Mouse (Mus musculus) limb, embryonic 12.5 days (tissue): Measurements from ENCODE around the gene Ly6g6e. TPM values are rescaled to one million over a fixed set of nuclear protein-coding genes. Genes with fewer than 3 reads are reported as not detected.
A peak's percentile ranks its signal among the peaks of the same experiment; 100 is the strongest.

ENCODE experiments used
- ATAC-seq: fragments of 200-750 bp; cut with Nextera tagmentation; 2 replicates; pipeline ENCODE4 v1.8.0; 2017; ENCODE audit warnings: low read depth, moderate TSS enrichment; ENCODE audit not compliant: insufficient number of reproducible peaks, insufficient read depth, low FRiP score, low TSS enrichment
- H3K27ac ChIP-seq: fragments of 300-500 bp; sonication (generic); 2 replicates; pipeline ENCODE4 v1.5.1; 2016; ENCODE audit warnings: mild to moderate bottlenecking, moderate library complexity
- H3K27me3 ChIP-seq: fragments of 300-500 bp; sonication (generic); 2 replicates; pipeline ENCODE4 v1.6.1; 2016; ENCODE audit warnings: mild to moderate bottlenecking, moderate library complexity
- H3K36me3 ChIP-seq: fragments of 300-500 bp; sonication (generic); 2 replicates; pipeline ENCODE4 v1.6.1; 2016; ENCODE audit warnings: mild to moderate bottlenecking, moderate library complexity
- H3K4me1 ChIP-seq: fragments of 300-500 bp; sonication (generic); replicated peaks from 2 replicates; pipeline ENCODE4 v1.6.1; 2016
- H3K4me2 ChIP-seq: fragments of 300-500 bp; sonication (generic); 2 replicates; pipeline ENCODE4 v1.6.1; 2016; ENCODE audit warnings: mild to moderate bottlenecking, moderate library complexity
- H3K4me3 ChIP-seq: fragments of 300-500 bp; sonication (generic); replicated peaks from 2 replicates; pipeline ENCODE4 v1.5.1; 2016; ENCODE audit warnings: mild to moderate bottlenecking
- H3K9ac ChIP-seq: fragments of 300-500 bp; sonication (generic); replicated peaks from 2 replicates; pipeline ENCODE4 v1.6.1; 2016; ENCODE audit warnings: mild to moderate bottlenecking, moderate library complexity
- H3K9me3 ChIP-seq: fragments of 300-500 bp; sonication (generic); 2 replicates; pipeline ENCODE4 v1.6.1; 2016; ENCODE audit warnings: mild to moderate bottlenecking, moderate library complexity
- WGBS: fragments of 180-500 bp; shearing (Covaris S2); methylation state at CpG from one replicate; pipeline ENCODE4 v1.1.7; 2016; 5-methylcytosine and 5-hydroxymethylcytosine counted together
- polyA plus RNA-seq: library from polyadenylated mRNA; unstranded; fragments of >200 nt; fragmentation: Nextera tagmentation; extraction: Ambion mirVana; gene quantifications from 2 replicates; pipeline ENCODE4 v1.2.1, GENCODE M21; 2016

The Ly6g6e gene
- polyA plus RNA-seq, 1 experiment from 2014 or later = 2.5 TPM

- Histone ChIP-seq H3K4me2 (no peak overlapping the region), H3K27me3 (peaks cover 22% of the 10 kb centered on the region), H3K9me3 (no peaks in the 10 kb centered on the region), H3K4me3 (no peak overlapping the region), H3K27ac (no peak overlapping the region), H3K9ac (no peak overlapping the region; the same call in 1 of the 2 replicates), H3K36me3 (no peaks in the 10 kb centered on the region), H3K4me1 (peaks cover 21% of the 10 kb centered on the region)
- 38% methylated on average over 6 of the region's 6 CpGs for WGBS
- no peak for ATAC-seq
Observed at GRCm38 (mm10) chr17:35080248-35080647, 3.5 kb downstream of the Ly6g6e start.

GRCm38 (mm10) chr17:35080710-35081109 lies 4.0 kb downstream of the Ly6g6e start:
- ATAC-seq = no peak
- Histone ChIP-seq H3K9ac (no peak overlapping the region), H3K36me3 (no peaks in the 10 kb centered on the region), H3K4me1 (peaks cover 21% of the 10 kb centered on the region), H3K27ac (no peak overlapping the region), H3K4me3 (no peak overlapping the region), H3K27me3 (peaks cover 22% of the 10 kb centered on the region), H3K9me3 (no peaks in the 10 kb centered on the region), H3K4me2 (no peak overlapping the region)
- WGBS = 85% methylated on average over 4 of the region's 4 CpGs

GRCm38 (mm10) chr17:35082841-35083576 lies 6.3 kb downstream of the Ly6g6e start:
- 79% methylated on average over 16 of the region's 16 CpGs for WGBS
- H3K27ac ChIP-seq = no peak overlapping the region
- ATAC-seq = no peak
- no peaks in the 10 kb centered on the region for H3K9me3 ChIP-seq
- no peak overlapping the region for H3K9ac ChIP-seq
- H3K36me3 ChIP-seq = no peaks in the 10 kb centered on the region
- H3K4me1 ChIP-seq = peaks cover 3% of the 10 kb centered on the region; the same call in 1 of the 2 replicates
- no peak overlapping the region for H3K4me2 ChIP-seq
- H3K27me3 ChIP-seq = peaks cover 15% of the 10 kb centered on the region
- H3K4me3 ChIP-seq = no peak overlapping the region

- no peak for ATAC-seq
- WGBS = 70% methylated on average over 3 of the region's 3 CpGs
- Histone ChIP-seq H3K9me3 (no peaks in the 10 kb centered on the region), H3K36me3 (no peaks in the 10 kb centered on the region), H3K4me3 (no peak overlapping the region), H3K27ac (no peak overlapping the region), H3K9ac (no peak overlapping the region), H3K4me2 (no peak overlapping the region), H3K27me3 (peaks cover 6% of the 10 kb centered on the region), H3K4me1 (no peaks in the 10 kb centered on the region)
Observed at GRCm38 (mm10) chr17:35083929-35084497, 7.3 kb downstream of the Ly6g6e start.

- H3K4me3 ChIP-seq = no peak within 1 kb of the TSS
- H3K4me2 ChIP-seq = no peak within 1 kb of the TSS
- no peaks in the 10 kb centered on the region for H3K9me3 ChIP-seq
- H3K4me1 ChIP-seq = peaks cover 6% of the 10 kb centered on the region
- ATAC-seq = no peak
- no peaks in the 10 kb centered on the region for H3K36me3 ChIP-seq
- 82% methylated on average over 7 of the region's 7 CpGs for WGBS
- no peaks in the 10 kb centered on the region; the same call in 1 of the 2 replicates for H3K27me3 ChIP-seq
- H3K9ac ChIP-seq = no peak within 1 kb of the TSS
- H3K27ac ChIP-seq = no peak within 1 kb of the TSS
Observed at GRCm38 (mm10) chr17:35085208-35085865, 8.6 kb downstream of the Ly6g6e start, which contains the start of gene Ly6g6f. Ly6g6f (minus strand) TSS chr17:35085610.

- 59% methylated on average over 2 of the region's 2 CpGs for WGBS
- no peak overlapping the region for H3K4me3 ChIP-seq
- H3K4me2 ChIP-seq = no peak overlapping the region
- ATAC-seq = no peak
- no peak overlapping the region for H3K9ac ChIP-seq
- no peaks in the 10 kb centered on the region for H3K27me3 ChIP-seq
- no peaks in the 10 kb centered on the region for H3K9me3 ChIP-seq
- H3K4me1 ChIP-seq = peaks cover 12% of the 10 kb centered on the region
- no peak overlapping the region for H3K27ac ChIP-seq
- peaks cover 25% of the 10 kb centered on the region for H3K36me3 ChIP-seq
Observed at GRCm38 (mm10) chr17:35088151-35088550, 11.4 kb downstream of the Ly6g6e start.

- 3% methylated on average over 61 of the region's 67 CpGs for WGBS
Observed at GRCm38 (mm10) chr17:35088825-35089644, 12.3 kb downstream of the Ly6g6e start, which contains the start of gene Abhd16a. Abhd16a (plus strand) TSS chr17:35089263.

GRCm38 (mm10) chr17:35090166-35090932 lies 13.6 kb downstream of the Ly6g6e start:
- H3K27ac ChIP-seq = 0 out of 2 replicates have a peak overlapping the region, but pooled peaks have one; percentile 2
- no peak for ATAC-seq
- WGBS = 67% methylated on average over 8 of the region's 8 CpGs

More at GRCm38 (mm10) chr17:35088825-35089644, 12.3 kb downstream of the Ly6g6e start, which contains the start of gene Abhd16a:
- Histone ChIP-seq H3K27me3 (no peaks in the 10 kb centered on the region), H3K4me1 (peaks cover 12% of the 10 kb centered on the region), H3K27ac (peak within 1 kb of the TSS; percentile 93), H3K9me3 (no peaks in the 10 kb centered on the region), H3K4me2 (peak within 1 kb of the TSS; percentile 65), H3K4me3 (peak within 1 kb of the TSS; percentile 58), H3K9ac (peak within 1 kb of the TSS; percentile 75), H3K36me3 (peaks cover 33% of the 10 kb centered on the region)
- ATAC-seq = peak; percentile 97

GRCm38 (mm10) chr17:35092403-35093198 lies 15.9 kb downstream of the Ly6g6e start:
- H3K4me3 ChIP-seq = no peak overlapping the region
- peaks cover 12% of the 10 kb centered on the region for H3K4me1 ChIP-seq
- peaks cover 68% of the 10 kb centered on the region for H3K36me3 ChIP-seq
- no peak overlapping the region for H3K27ac ChIP-seq
- H3K9me3 ChIP-seq = no peaks in the 10 kb centered on the region
- no peak overlapping the region for H3K4me2 ChIP-seq
- no peak for ATAC-seq
- 86% methylated on average over 14 of the region's 14 CpGs for WGBS
- H3K9ac ChIP-seq = no peak overlapping the region
- H3K27me3 ChIP-seq = no peaks in the 10 kb centered on the region

More at GRCm38 (mm10) chr17:35090166-35090932, 13.6 kb downstream of the Ly6g6e start:
- Histone ChIP-seq H3K9ac (peak overlapping the region; percentile 75), H3K4me2 (peak overlapping the region; percentile 65), H3K36me3 (peaks cover 46% of the 10 kb centered on the region), H3K27me3 (no peaks in the 10 kb centered on the region), H3K4me3 (peak overlapping the region; percentile 58), H3K4me1 (peaks cover 12% of the 10 kb centered on the region), H3K9me3 (no peaks in the 10 kb centered on the region)
